Mouse (Mus musculus): ENCODE measurements around the gene Tex38.

DNA sequence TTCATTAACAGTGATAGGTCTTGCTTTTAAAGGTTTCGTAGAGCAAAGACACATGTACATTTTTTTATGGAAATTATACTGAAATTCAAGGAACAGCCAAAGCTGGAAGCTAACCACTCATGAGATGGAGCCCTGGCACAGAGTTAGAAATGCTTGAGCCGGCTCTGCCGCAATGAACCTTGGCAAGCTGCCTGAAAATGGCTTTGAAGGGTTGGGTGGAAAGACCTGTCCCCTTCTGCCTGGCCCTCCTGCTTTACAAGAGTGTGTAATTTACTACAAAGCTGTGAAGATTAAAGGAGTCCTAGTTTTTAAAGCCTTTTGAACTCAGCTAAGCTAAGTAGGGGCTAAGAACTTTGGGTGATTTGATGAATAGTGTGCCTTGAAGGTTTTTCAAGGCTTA, 19.6 kb downstream of the Tex38 start:
- TF ChIP-seq CTCF (IDR thresholded peaks at IDR 0.05; ENCODE audit: extremely low read depth, insufficient read length, insufficient replicate concordance, low read depth, low read length): no peak
- TF ChIP-seq POLR2A (IDR thresholded peaks at IDR 0.05; ENCODE audit: low read depth, low read length): no peak
